Mouse (Mus musculus) MEL (cell line): ENCODE data around the gene Asna1. TPM values are rescaled to one million over a fixed set of nuclear protein-coding genes. Genes with fewer than 3 reads are reported as not detected.
A peak's percentile ranks its signal among the peaks of the same experiment; 100 is the strongest.

Source experiments
- DNase-seq: peaks from one replicate; pipeline ENCODE4 v3.0.0; 2011; ENCODE audit warnings: low read depth, low spot score
- H3K27ac ChIP-seq: 2 replicates; pipeline ENCODE4 v1.5.1; 2012; ENCODE audit warnings: low read depth, mild to moderate bottlenecking, control low read depth, low read length, moderate library complexity; ENCODE audit not compliant: control insufficient read depth
- H3K27me3 ChIP-seq, 2 experiments: fragments of 150-350 bp in 1 of 2; sonication (generic) in 1 of 2; 2 replicates each; pipeline ENCODE4 v1.6.1; 2012; ENCODE audit warnings: low read length in 2 of 2, mild to moderate bottlenecking in 2 of 2, improper control_type of control experiment in 1 of 2, moderate library complexity in 1 of 2; ENCODE audit not compliant: insufficient read depth in 2 of 2, control insufficient read depth in 1 of 2
- H3K36me3 ChIP-seq, 2 experiments: 2 replicates each; pipeline ENCODE4 v1.6.1; 2012 to 2014; ENCODE audit warnings: low read length in 2 of 2, improper control_type of control experiment in 1 of 2, inconsistent platforms in 1 of 2, mild to moderate bottlenecking in 1 of 2; ENCODE audit not compliant: insufficient read depth in 2 of 2, control insufficient read depth in 1 of 2
- H3K4me1 ChIP-seq, 2 experiments: fragments of 150-350 bp in 1 of 2; sonication (generic) in 1 of 2; 2 replicates each; pipeline ENCODE4 v1.6.1; 2012; ENCODE audit warnings: low read length in 2 of 2, improper control_type of control experiment in 1 of 2, mild to moderate bottlenecking in 1 of 2; ENCODE audit not compliant: insufficient read depth in 2 of 2, control insufficient read depth in 1 of 2
- H3K4me3 ChIP-seq, 2 experiments: fragments of 150-350 bp in 1 of 2; sonication (generic) in 1 of 2; 2 replicates each; pipeline ENCODE4 v1.5.1; 2012; ENCODE audit warnings: low read depth in 2 of 2, low read length in 2 of 2, mild to moderate bottlenecking in 2 of 2, moderate library complexity in 2 of 2, control low read depth in 1 of 2, improper control_type of control experiment in 1 of 2; ENCODE audit not compliant: control insufficient read depth in 1 of 2, insufficient read depth in 1 of 2
- H3K79me2 ChIP-seq: 2 replicates; pipeline ENCODE4 v1.6.1; 2012; ENCODE audit warnings: mild to moderate bottlenecking, low read length, moderate library complexity; ENCODE audit not compliant: control insufficient read depth, poor library complexity, insufficient read depth
- H3K9ac ChIP-seq: 2 replicates; pipeline ENCODE4 v1.6.1; 2012; ENCODE audit warnings: low read depth, mild to moderate bottlenecking, control low read depth, low read length, moderate library complexity; ENCODE audit not compliant: control insufficient read depth, poor library complexity, severe bottlenecking
- H3K9me3 ChIP-seq: fragments of 150-350 bp; sonication (generic); replicated peaks from 2 replicates; pipeline ENCODE4 v1.6.1; 2012; ENCODE audit warnings: mild to moderate bottlenecking, low read length, improper control_type of control experiment, moderate library complexity; ENCODE audit not compliant: insufficient read depth
- BHLHE40 ChIP-seq: IDR thresholded peaks from 2 replicates; pipeline ENCODE4 v1.6.1; 2012; ENCODE audit warnings: low read depth, mild to moderate bottlenecking, inconsistent platforms, low read length, improper control_type of control experiment, borderline replicate concordance
- CHD1 ChIP-seq: IDR thresholded peaks from 2 replicates; pipeline ENCODE4 v1.6.1; 2012; ENCODE audit warnings: low read depth, mild to moderate bottlenecking, inconsistent platforms, low read length, improper control_type of control experiment
- CHD2 ChIP-seq: IDR thresholded peaks from 2 replicates; pipeline ENCODE4 v1.6.1; 2011; ENCODE audit warnings: low read length, improper control_type of control experiment
- ELF1 ChIP-seq: IDR thresholded peaks from 2 replicates; pipeline ENCODE4 v1.6.1; 2014; ENCODE audit warnings: low read depth, mild to moderate bottlenecking, inconsistent platforms, low read length, improper control_type of control experiment, moderate library complexity
- EP300 ChIP-seq, 2 experiments: IDR thresholded peaks; 2 replicates each; pipeline ENCODE4 v1.6.1; 2011; ENCODE audit warnings: improper control_type of control experiment in 2 of 2, low read length in 2 of 2, low read depth in 1 of 2, mild to moderate bottlenecking in 1 of 2
- ETS1 ChIP-seq: IDR thresholded peaks from 2 replicates; pipeline ENCODE4 v1.6.1; 2012; ENCODE audit warnings: low read depth, mild to moderate bottlenecking, inconsistent platforms, low read length, improper control_type of control experiment, moderate library complexity
- GABPA ChIP-seq: IDR thresholded peaks from 2 replicates; pipeline ENCODE4 v1.6.1; 2012; ENCODE audit warnings: low read depth, mild to moderate bottlenecking, inconsistent platforms, low read length, improper control_type of control experiment, moderate library complexity
- GATA1 ChIP-seq: IDR thresholded peaks from 2 replicates; pipeline ENCODE4 v1.6.1; 2011; ENCODE audit warnings: low read depth, low read length, improper control_type of control experiment
- JUND ChIP-seq: IDR thresholded peaks from 2 replicates; pipeline ENCODE4 v1.6.1; 2011; ENCODE audit warnings: low read depth, mild to moderate bottlenecking, improper control_type of control experiment, low read length
- KAT2A ChIP-seq: conservative IDR thresholded peaks from 2 replicates; pipeline ENCODE4 v1.6.1; 2012; ENCODE audit warnings: low read depth, low read length, improper control_type of control experiment, inconsistent platforms
- MAFK ChIP-seq: IDR thresholded peaks from 2 replicates; pipeline ENCODE4 v1.6.1; 2011; ENCODE audit warnings: low read depth, mild to moderate bottlenecking, low read length, improper control_type of control experiment, borderline replicate concordance
- MAX ChIP-seq: IDR thresholded peaks from 2 replicates; pipeline ENCODE4 v1.6.1; 2011; ENCODE audit warnings: low read length, improper control_type of control experiment
- MXI1 ChIP-seq: IDR thresholded peaks from 2 replicates; pipeline ENCODE4 v1.6.1; 2011; ENCODE audit warnings: mild to moderate bottlenecking, low read depth, low read length, improper control_type of control experiment
- MYB ChIP-seq: IDR thresholded peaks from 2 replicates; pipeline ENCODE4 v1.6.1; 2011; ENCODE audit warnings: mild to moderate bottlenecking, low read depth, low read length, improper control_type of control experiment
- MYC ChIP-seq: IDR thresholded peaks from 2 replicates; pipeline ENCODE4 v1.6.1; 2011; ENCODE audit warnings: low read depth, mild to moderate bottlenecking, low read length, improper control_type of control experiment, moderate library complexity
- NELFE ChIP-seq: IDR thresholded peaks from 2 replicates; pipeline ENCODE4 v1.6.1; 2011; ENCODE audit warnings: low read depth, low read length, improper control_type of control experiment
- NRF1 ChIP-seq: IDR thresholded peaks from 2 replicates; pipeline ENCODE4 v1.6.1; 2014; ENCODE audit warnings: low read depth, mild to moderate bottlenecking, inconsistent platforms, low read length, improper control_type of control experiment, moderate library complexity; ENCODE audit not compliant: poor library complexity, insufficient read depth, severe bottlenecking
- POLR2A ChIP-seq, 2 experiments: IDR thresholded peaks; 2 replicates each; pipeline ENCODE4 v1.6.1; 2011 to 2012; ENCODE audit warnings: low read length in 2 of 2, mild to moderate bottlenecking in 2 of 2, control low read depth in 1 of 2, improper control_type of control experiment in 1 of 2, low read depth in 1 of 2, moderate library complexity in 1 of 2; ENCODE audit not compliant: control insufficient read depth in 1 of 2, insufficient read depth in 1 of 2, poor library complexity in 1 of 2
- POLR2AphosphoS2 ChIP-seq: IDR thresholded peaks from 2 replicates; pipeline ENCODE4 v1.6.1; 2011; ENCODE audit warnings: low read length, improper control_type of control experiment
- POLR2AphosphoS5 ChIP-seq: IDR thresholded peaks from 2 replicates; pipeline ENCODE4 v1.6.1; 2012; ENCODE audit warnings: low read depth, borderline replicate concordance, mild to moderate bottlenecking, inconsistent platforms, low read length, moderate library complexity, mixed read lengths
- RAD21 ChIP-seq: IDR thresholded peaks from 2 replicates; pipeline ENCODE4 v1.6.1; 2011; ENCODE audit warnings: mild to moderate bottlenecking, low read depth, low read length, improper control_type of control experiment
- RCOR1 ChIP-seq: IDR thresholded peaks from 2 replicates; pipeline ENCODE4 v1.6.1; 2012; ENCODE audit warnings: low read depth, mild to moderate bottlenecking, inconsistent platforms, low read length, improper control_type of control experiment
- TAL1 ChIP-seq: IDR thresholded peaks from 2 replicates; pipeline ENCODE4 v1.6.1; 2012; ENCODE audit warnings: mild to moderate bottlenecking, inconsistent platforms, low read length, moderate library complexity, mixed read lengths
- TBP ChIP-seq: IDR thresholded peaks from 2 replicates; pipeline ENCODE4 v1.8.0; 2011; ENCODE audit warnings: low read depth, low read length, improper control_type of control experiment
- UBTF ChIP-seq: IDR thresholded peaks from 2 replicates; pipeline ENCODE4 v1.6.1; 2012; ENCODE audit warnings: low read depth, mild to moderate bottlenecking, inconsistent platforms, low read length, improper control_type of control experiment, moderate library complexity, borderline replicate concordance; ENCODE audit not compliant: insufficient read depth
- ZC3H11A ChIP-seq: IDR thresholded peaks from 2 replicates; pipeline ENCODE4 v1.6.1; 2012; ENCODE audit warnings: low read depth, mild to moderate bottlenecking, inconsistent platforms, low read length, improper control_type of control experiment
- ZKSCAN1 ChIP-seq: IDR thresholded peaks from 2 replicates; pipeline ENCODE4 v1.6.1; 2012; ENCODE audit warnings: low read depth, mild to moderate bottlenecking, inconsistent platforms, low read length, improper control_type of control experiment, moderate library complexity
- ZMIZ1 ChIP-seq: IDR thresholded peaks from 2 replicates; pipeline ENCODE4 v1.6.1; 2012; ENCODE audit warnings: low read depth, mild to moderate bottlenecking, inconsistent platforms, low read length, improper control_type of control experiment, moderate library complexity
- ZNF384 ChIP-seq: IDR thresholded peaks from 2 replicates; pipeline ENCODE4 v1.6.1; 2012; ENCODE audit warnings: low read depth, mild to moderate bottlenecking, inconsistent platforms, low read length, improper control_type of control experiment
- polyA plus RNA-seq, 2 experiments: library from polyadenylated mRNA; stranded (reverse) in 1 of 2; unstranded in 1 of 2; fragments of >175 nt in 1 of 2; fragments of >200 nt in 1 of 2; gene quantifications; 2 replicates each; pipeline versions ENCODE4 v1.2.1 to v1.2.4; 2012; ENCODE audit warnings: low replicate concordance in 2 of 2, low read depth in 1 of 2; ENCODE audit not compliant: insufficient read length in 2 of 2, insufficient read depth in 1 of 2, missing spikeins in 1 of 2
- total RNA-seq: library from RNA; depleted of rRNA; stranded (reverse); fragments of 300-350 nt; gene quantifications from 2 replicates; pipeline ENCODE4 v1.2.3, GENCODE M21; 2012

Asna1 gene
- total and polyA plus RNA-seq, 3 experiments, result 132 to 192 TPM; not detected in 1

DNA sequence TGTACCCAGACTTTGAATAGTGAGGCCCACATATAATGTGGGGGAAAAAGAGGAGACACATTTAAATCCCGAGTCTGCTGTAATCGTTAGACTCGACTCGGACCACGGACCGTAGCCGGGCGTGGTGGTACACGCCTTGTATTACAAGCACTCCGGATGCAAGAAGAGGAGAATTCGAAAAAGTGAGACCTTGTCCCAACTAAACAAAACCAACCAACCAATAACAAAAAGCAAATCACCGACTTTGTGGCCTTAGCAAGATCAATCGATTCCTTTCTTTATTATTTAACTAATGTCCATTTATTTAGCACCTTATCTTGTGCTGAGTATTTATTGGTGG lies 2.4 kb upstream of the Asna1 start:
- Histone ChIP-seq H3K9ac (peak overlapping the region; percentile 93), H3K4me3 (peak overlapping the region; percentile 94 to 95), H3K9me3 (no peaks in the 10 kb centered on the region), H3K36me3 (peaks cover 4 to 14% of the 10 kb centered on the region in 2 experiments; a peak in 3 of 4 replicates), H3K4me1 (peaks cover 9 to 14% of the 10 kb centered on the region in 2 experiments; a peak in 3 of 4 replicates), H3K79me2 (peaks cover 47% of the 10 kb centered on the region), H3K27ac (peak overlapping the region; percentile 44), H3K27me3 (no peaks in the 10 kb centered on the region)
- peak; percentile 55 for DNase-seq
- 0 out of 2 replicates have a peak, but pooled peaks have one; percentile 8 for TF ChIP-seq MAX
- no peak for TF ChIP-seq RAD21

DNA sequence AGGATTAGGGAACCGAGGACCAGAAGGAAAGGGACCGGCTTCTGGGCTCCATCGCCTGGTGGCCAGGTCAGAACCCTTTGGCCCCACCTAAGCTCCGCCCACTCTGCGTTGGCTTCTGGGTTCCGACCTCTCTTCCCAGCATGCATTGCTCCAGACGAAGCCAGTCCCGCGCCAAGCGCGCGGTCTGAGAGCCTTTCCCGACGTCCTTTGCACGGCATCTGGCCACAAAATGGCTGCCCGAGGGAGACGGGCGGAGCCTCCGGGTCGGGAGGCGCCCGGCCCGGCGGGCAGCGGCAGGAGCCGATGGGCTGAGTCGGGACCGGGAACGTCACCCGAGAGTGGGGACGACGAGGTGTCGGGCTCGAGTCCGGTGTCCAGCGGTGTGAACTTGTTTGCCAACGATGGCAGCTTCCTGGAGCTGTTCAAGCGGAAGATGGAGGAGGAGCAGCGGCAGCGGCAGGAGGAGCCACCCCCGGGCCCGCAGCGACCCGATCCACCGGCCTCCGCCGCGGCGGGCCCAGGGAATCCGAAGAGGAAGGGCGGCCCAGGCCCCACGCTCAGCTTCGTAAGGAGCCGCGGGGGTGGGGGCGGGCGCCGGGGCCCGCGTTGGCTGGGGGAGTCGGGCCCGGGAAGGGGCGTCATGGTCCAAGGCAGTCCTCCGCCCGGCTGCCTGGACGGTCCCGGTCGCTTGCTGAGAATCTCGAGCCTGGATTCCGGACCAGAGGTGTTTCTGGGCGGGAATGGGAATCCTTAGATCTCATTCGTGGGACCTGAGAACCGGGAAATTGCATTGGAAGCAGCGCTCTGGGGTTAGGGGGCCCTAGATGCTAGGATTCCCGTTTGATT lies 1.8 kb upstream of the Asna1 start, which contains the start of gene Trir:
Trir (plus strand) TSS at position 154 of the 846 bp plus-strand sequence.
- H3K36me3 ChIP-seq, result peaks cover 4 to 14% of the 10 kb centered on the region in 2 experiments; a peak in 3 of 4 replicates
- peak within 1 kb of the TSS; percentile 94 to 95 for H3K4me3 ChIP-seq
- no peaks in the 10 kb centered on the region for H3K9me3 ChIP-seq
- peaks cover 9 to 14% of the 10 kb centered on the region in 2 experiments; a peak in 3 of 4 replicates for H3K4me1 ChIP-seq
- peak within 1 kb of the TSS; percentile 93 for H3K9ac ChIP-seq
- H3K27me3 ChIP-seq, result no peaks in the 10 kb centered on the region
- H3K27ac ChIP-seq, result peak within 1 kb of the TSS; percentile 82
- H3K79me2 ChIP-seq, result peaks cover 50% of the 10 kb centered on the region
- DNase-seq, result peak; percentile 97
- no peak for TF ChIP-seq JUND
- peak; percentile 72; the same call in 1 of the 2 replicates for TF ChIP-seq MXI1
- TF ChIP-seq NELFE, result peak; percentile 98
- TF ChIP-seq MAX, result peak; percentile 19; the same call in 1 of the 2 replicates
- no peak for TF ChIP-seq MAFK
- TF ChIP-seq POLR2AphosphoS5, result no peak
- TF ChIP-seq TAL1, result no peak
- TF ChIP-seq CHD1, result peak; percentile 33; the same call in 1 of the 2 replicates
- TF ChIP-seq TBP, result peak; percentile 90
- no peak for TF ChIP-seq GABPA
- peak; percentile 92; the same call in 1 of the 2 replicates for TF ChIP-seq UBTF
- peak; percentile 61; the same call in 1 of the 2 replicates for TF ChIP-seq ELF1
- no peak for TF ChIP-seq CHD2
- no peak for TF ChIP-seq ETS1
- no peak for TF ChIP-seq ZNF384
- TF ChIP-seq ZMIZ1, result peak; percentile 95
- 0 out of 2 replicates have a peak, but pooled peaks have one; percentile 22 for TF ChIP-seq NRF1
- TF ChIP-seq MYB, result no peak
- no peak for TF ChIP-seq ZC3H11A
- peak; percentile 74; the same call in 1 of the 2 replicates for TF ChIP-seq MYC
- TF ChIP-seq EP300 (IDR thresholded peaks at IDR 0.05; ENCODE audit: low read depth in 1 of 2, low read length in 2 of 2), result peak in 1 of 2 experiments; percentile 20; a peak in 1 of 4 replicates
- TF ChIP-seq ZKSCAN1, result no peak
- no peak for TF ChIP-seq GATA1
- TF ChIP-seq POLR2AphosphoS2, result peak; percentile 95
- TF ChIP-seq POLR2A (IDR thresholded peaks at IDR 0.05; ENCODE audit: control insufficient read depth in 1 of 2, insufficient read depth in 1 of 2, low read depth in 1 of 2, low read length in 2 of 2, poor library complexity in 1 of 2), result peak; percentile 94 to 97
- no peak for TF ChIP-seq BHLHE40
- 0 out of 2 replicates have a peak, but pooled peaks have one; percentile 14 for TF ChIP-seq RCOR1
- TF ChIP-seq RAD21, result no peak
- peak; percentile 73 for TF ChIP-seq KAT2A
